Mouse (Mus musculus): ENCODE results near the gene H2-Ke6. TPM values are rescaled to one million over a fixed set of nuclear protein-coding genes. Genes with fewer than 3 reads are reported as not detected.
A peak's percentile ranks its signal among the peaks of the same experiment; 100 is the strongest.

The H2-Ke6 gene
- polyA plus RNA-seq, 1 experiment from 2014 or later = 41.7 TPM

GRCm38 (mm10) chr17:34039562-34040450 lies 11.9 kb upstream of the H2-Ke6 start:
- ATAC-seq (ENCODE audit: insufficient number of reproducible peaks, insufficient read depth, low FRiP score, low read depth) = no peak
- Histone ChIP-seq H3K9ac (replicated peaks; ENCODE audit: low read depth, low read length) (no peak overlapping the region), H3K36me3 (ENCODE audit: control insufficient read depth, insufficient read depth, low read length) (peaks cover 26% of the 10 kb centered on the region), H3K27ac (ENCODE audit: low read length) (no peak overlapping the region), H3K4me3 (ENCODE audit: low read depth, low read length) (0 out of 2 replicates have a peak overlapping the region, but pooled peaks have one; percentile 12), H3K4me1 (ENCODE audit: control insufficient read depth, insufficient read depth, low read length) (peaks cover 30% of the 10 kb centered on the region; the same call in 1 of the 2 replicates), H3K27me3 (ENCODE audit: control insufficient read depth, insufficient read depth, low read length) (no peaks in the 10 kb centered on the region), H3K9me3 (ENCODE audit: control insufficient read depth, low read depth, low read length) (no peaks in the 10 kb centered on the region), H3K4me2 (replicated peaks; ENCODE audit: low read depth, low read length) (peak overlapping the region; percentile 40; the same call in 1 of the 2 replicates)
- WGBS = 24% methylated on average over 17 of the region's 17 CpGs

- 9% methylated on average over 28 of the region's 28 CpGs for WGBS
- Histone ChIP-seq H3K4me3 (ENCODE audit: low read depth, low read length) (peak within 1 kb of the TSS; percentile 12; the same call in 1 of the 2 replicates), H3K4me1 (ENCODE audit: control insufficient read depth, insufficient read depth, low read length) (peaks cover 30% of the 10 kb centered on the region; the same call in 1 of the 2 replicates), H3K9me3 (ENCODE audit: control insufficient read depth, low read depth, low read length) (no peaks in the 10 kb centered on the region), H3K36me3 (ENCODE audit: control insufficient read depth, insufficient read depth, low read length) (peaks cover 33% of the 10 kb centered on the region), H3K9ac (replicated peaks; ENCODE audit: low read depth, low read length) (peak within 1 kb of the TSS; percentile 30; the same call in 1 of the 2 replicates), H3K27me3 (ENCODE audit: control insufficient read depth, insufficient read depth, low read length) (no peaks in the 10 kb centered on the region), H3K4me2 (replicated peaks; ENCODE audit: low read depth, low read length) (peak within 1 kb of the TSS; percentile 40), H3K27ac (ENCODE audit: low read length) (no peak within 1 kb of the TSS)
- ATAC-seq (ENCODE audit: insufficient number of reproducible peaks, insufficient read depth, low FRiP score, low read depth) = peak; percentile 10; the same call in 1 of the 2 replicates
Measured at GRCm38 (mm10) chr17:34038878-34039561, 11.2 kb upstream of the H2-Ke6 start, which contains the start of gene Col11a2. TSS of gene Col11a2 (plus strand) at chr17:34039437.

- H3K36me3 ChIP-seq (ENCODE audit: control insufficient read depth, insufficient read depth, low read length) = peaks cover 36% of the 10 kb centered on the region
- peak overlapping the region; percentile 40 for H3K4me2 ChIP-seq (replicated peaks; ENCODE audit: low read depth, low read length)
- H3K9ac ChIP-seq (replicated peaks; ENCODE audit: low read depth, low read length) = peak overlapping the region; percentile 30; the same call in 1 of the 2 replicates
- no peaks in the 10 kb centered on the region for H3K9me3 ChIP-seq (ENCODE audit: control insufficient read depth, low read depth, low read length)
- peak overlapping the region; percentile 12; the same call in 1 of the 2 replicates for H3K4me3 ChIP-seq (ENCODE audit: low read depth, low read length)
- no peak overlapping the region for H3K27ac ChIP-seq (ENCODE audit: low read length)
- no peaks in the 10 kb centered on the region for H3K27me3 ChIP-seq (ENCODE audit: control insufficient read depth, insufficient read depth, low read length)
- no peak for ATAC-seq (ENCODE audit: insufficient number of reproducible peaks, insufficient read depth, low FRiP score, low read depth)
- WGBS = 21% methylated on average over 21 of the region's 21 CpGs
- peaks cover 30% of the 10 kb centered on the region; the same call in 1 of the 2 replicates for H3K4me1 ChIP-seq (ENCODE audit: control insufficient read depth, insufficient read depth, low read length)
Measured at GRCm38 (mm10) chr17:34038440-34038839, 10.6 kb upstream of the H2-Ke6 start.

- Histone ChIP-seq H3K9ac (replicated peaks; ENCODE audit: low read depth, low read length) (no peak overlapping the region), H3K36me3 (ENCODE audit: control insufficient read depth, insufficient read depth, low read length) (peaks cover 36% of the 10 kb centered on the region), H3K4me1 (ENCODE audit: control insufficient read depth, insufficient read depth, low read length) (peaks cover 37% of the 10 kb centered on the region), H3K9me3 (ENCODE audit: control insufficient read depth, low read depth, low read length) (no peaks in the 10 kb centered on the region), H3K4me3 (ENCODE audit: low read depth, low read length) (no peak overlapping the region), H3K27ac (ENCODE audit: low read length) (no peak overlapping the region), H3K4me2 (replicated peaks; ENCODE audit: low read depth, low read length) (no peak overlapping the region), H3K27me3 (ENCODE audit: control insufficient read depth, insufficient read depth, low read length) (no peaks in the 10 kb centered on the region)
- 88% methylated on average over 7 of the region's 7 CpGs for whole genome bisulfite sequencing
- no peak for ATAC-seq (ENCODE audit: insufficient number of reproducible peaks, insufficient read depth, low FRiP score, low read depth)
Measured at GRCm38 (mm10) chr17:34037241-34037640, 9.4 kb upstream of the H2-Ke6 start.

- H3K4me2 ChIP-seq (replicated peaks; ENCODE audit: low read depth, low read length) = no peak overlapping the region
- H3K9ac ChIP-seq (replicated peaks; ENCODE audit: low read depth, low read length) = no peak overlapping the region
- H3K27me3 ChIP-seq (ENCODE audit: control insufficient read depth, insufficient read depth, low read length) = no peaks in the 10 kb centered on the region
- H3K4me3 ChIP-seq (ENCODE audit: low read depth, low read length) = no peak overlapping the region
- H3K27ac ChIP-seq (ENCODE audit: low read length) = no peak overlapping the region
- ATAC-seq (ENCODE audit: insufficient number of reproducible peaks, insufficient read depth, low FRiP score, low read depth) = no peak
- H3K36me3 ChIP-seq (ENCODE audit: control insufficient read depth, insufficient read depth, low read length) = peaks cover 36% of the 10 kb centered on the region
- no peaks in the 10 kb centered on the region for H3K9me3 ChIP-seq (ENCODE audit: control insufficient read depth, low read depth, low read length)
- H3K4me1 ChIP-seq (ENCODE audit: control insufficient read depth, insufficient read depth, low read length) = peaks cover 34% of the 10 kb centered on the region
- 76% methylated on average over 10 of the region's 10 CpGs for WGBS
Measured at GRCm38 (mm10) chr17:34036647-34037046, 8.8 kb upstream of the H2-Ke6 start.

- H3K4me3 ChIP-seq (ENCODE audit: low read depth, low read length) = no peak overlapping the region
- ATAC-seq (ENCODE audit: insufficient number of reproducible peaks, insufficient read depth, low FRiP score, low read depth) = no peak
Measured at GRCm38 (mm10) chr17:34035517-34035916, 7.7 kb upstream of the H2-Ke6 start.

GRCm38 (mm10) chr17:34034064-34034463 lies 6.2 kb upstream of the H2-Ke6 start:
- no peak overlapping the region for H3K4me2 ChIP-seq (replicated peaks; ENCODE audit: low read depth, low read length)
- peaks cover 32% of the 10 kb centered on the region for H3K4me1 ChIP-seq (ENCODE audit: control insufficient read depth, insufficient read depth, low read length)
- WGBS = 83% methylated on average over 10 of the region's 10 CpGs
- H3K36me3 ChIP-seq (ENCODE audit: control insufficient read depth, insufficient read depth, low read length) = peaks cover 47% of the 10 kb centered on the region
- no peak overlapping the region for H3K9ac ChIP-seq (replicated peaks; ENCODE audit: low read depth, low read length)
- H3K4me3 ChIP-seq (ENCODE audit: low read depth, low read length) = no peak overlapping the region
- H3K9me3 ChIP-seq (ENCODE audit: control insufficient read depth, low read depth, low read length) = no peaks in the 10 kb centered on the region
- no peak overlapping the region for H3K27ac ChIP-seq (ENCODE audit: low read length)
- H3K27me3 ChIP-seq (ENCODE audit: control insufficient read depth, insufficient read depth, low read length) = no peaks in the 10 kb centered on the region
- no peak for ATAC-seq (ENCODE audit: insufficient number of reproducible peaks, insufficient read depth, low FRiP score, low read depth)

More at GRCm38 (mm10) chr17:34035517-34035916, 7.7 kb upstream of the H2-Ke6 start:
- WGBS = 85% methylated on average over 9 of the region's 9 CpGs
- H3K9me3 ChIP-seq (ENCODE audit: control insufficient read depth, low read depth, low read length) = no peaks in the 10 kb centered on the region
- no peaks in the 10 kb centered on the region for H3K27me3 ChIP-seq (ENCODE audit: control insufficient read depth, insufficient read depth, low read length)
- H3K9ac ChIP-seq (replicated peaks; ENCODE audit: low read depth, low read length) = no peak overlapping the region
- peaks cover 30% of the 10 kb centered on the region for H3K4me1 ChIP-seq (ENCODE audit: control insufficient read depth, insufficient read depth, low read length)
- H3K4me2 ChIP-seq (replicated peaks; ENCODE audit: low read depth, low read length) = no peak overlapping the region
- no peak overlapping the region for H3K27ac ChIP-seq (ENCODE audit: low read length)
- H3K36me3 ChIP-seq (ENCODE audit: control insufficient read depth, insufficient read depth, low read length) = peaks cover 36% of the 10 kb centered on the region

GRCm38 (mm10) chr17:34033441-34033840 lies 5.6 kb upstream of the H2-Ke6 start:
- Histone ChIP-seq H3K9me3 (ENCODE audit: control insufficient read depth, low read depth, low read length) (no peaks in the 10 kb centered on the region), H3K27me3 (ENCODE audit: control insufficient read depth, insufficient read depth, low read length) (no peaks in the 10 kb centered on the region), H3K4me3 (ENCODE audit: low read depth, low read length) (no peak overlapping the region), H3K9ac (replicated peaks; ENCODE audit: low read depth, low read length) (no peak overlapping the region), H3K4me1 (ENCODE audit: control insufficient read depth, insufficient read depth, low read length) (peaks cover 26% of the 10 kb centered on the region), H3K27ac (ENCODE audit: low read length) (no peak overlapping the region), H3K36me3 (ENCODE audit: control insufficient read depth, insufficient read depth, low read length) (peaks cover 53% of the 10 kb centered on the region), H3K4me2 (replicated peaks; ENCODE audit: low read depth, low read length) (no peak overlapping the region)
- no peak for ATAC-seq (ENCODE audit: insufficient number of reproducible peaks, insufficient read depth, low FRiP score, low read depth)
- 94% methylated on average over 9 of the region's 9 CpGs for WGBS
